Mouse (Mus musculus) left cerebral cortex, adult 11 months (tissue): Measurements from ENCODE around the gene Trim11.

Experiments used
- DNase-seq: peaks from one replicate; pipeline ENCODE4 v3.0.0; 2022; ENCODE audit warnings: low spot score

The Trim11 gene

DNA sequence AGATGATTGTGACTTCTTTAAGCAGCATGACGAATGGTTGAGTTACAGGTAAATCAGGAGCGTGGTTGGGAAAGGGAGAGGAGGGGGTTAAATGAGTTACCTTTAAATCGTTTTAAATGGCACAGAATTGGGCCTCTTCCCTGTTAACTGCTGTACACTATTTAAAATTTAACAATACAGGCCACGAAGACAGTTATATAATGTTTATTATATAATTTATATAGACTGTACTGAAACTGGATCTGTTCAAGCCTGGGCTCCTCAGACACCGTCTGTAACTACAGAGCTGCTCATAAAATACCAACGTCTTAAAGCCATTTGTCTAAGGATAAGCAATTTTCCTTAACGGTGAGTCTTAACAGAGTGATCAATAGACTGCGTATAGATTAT, 22.0 kb upstream of the Trim11 start:
- DNase-seq: no peak

DNA sequence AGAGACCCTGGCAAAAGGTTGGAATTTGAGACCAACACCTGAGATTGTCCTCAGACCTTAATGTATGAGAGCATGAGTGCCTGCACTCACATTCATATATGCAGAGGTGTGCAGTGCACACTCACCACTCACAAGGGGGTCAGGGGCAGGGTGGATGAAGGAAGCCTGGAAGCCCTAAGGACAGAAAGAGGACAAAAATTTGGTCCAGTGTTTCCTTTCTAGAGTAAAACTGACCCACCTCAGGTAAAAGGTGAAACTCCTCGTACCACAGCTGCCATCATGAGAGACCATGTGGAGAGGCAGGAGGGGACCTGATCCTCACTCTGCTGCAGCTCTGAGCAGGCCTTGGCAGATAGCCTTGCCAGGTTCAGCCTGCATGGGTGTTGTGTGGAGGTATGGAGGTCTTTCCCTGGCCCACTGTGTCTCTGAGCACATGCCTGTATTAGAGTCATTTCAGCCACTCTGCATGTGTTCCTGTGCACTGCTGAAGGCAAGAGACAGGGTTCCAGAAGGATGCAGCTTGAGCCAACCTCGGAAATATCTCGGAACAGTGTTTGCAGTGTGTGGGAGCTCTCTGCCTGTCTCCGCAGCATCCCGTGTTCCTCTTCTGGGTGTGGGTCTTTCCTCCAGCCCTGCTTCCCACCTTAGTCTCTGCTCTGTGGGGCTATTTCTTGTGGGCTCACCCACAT, 20.5 kb upstream of the Trim11 start:
- no peak for DNase-seq

DNA sequence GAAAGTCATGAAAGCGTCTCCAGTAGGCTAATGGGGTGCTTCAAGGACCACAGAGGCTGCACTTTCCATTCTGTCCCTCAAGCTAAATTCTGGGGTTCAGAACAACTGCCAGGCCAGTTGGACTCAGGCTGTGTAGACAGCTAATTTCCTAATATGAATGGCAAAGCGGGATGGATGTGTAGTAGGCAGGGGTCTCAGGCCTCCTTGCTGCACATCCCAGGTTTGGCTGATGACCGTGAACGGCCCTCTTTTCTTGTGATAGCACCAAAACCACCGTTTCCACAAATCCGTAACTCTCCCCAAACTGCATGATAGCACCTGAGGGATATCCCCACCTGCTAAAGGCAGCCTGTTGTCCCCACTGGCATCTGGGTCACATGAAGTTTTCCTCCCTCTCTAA, 19.4 kb upstream of the Trim11 start:
- no peak for DNase-seq

DNA sequence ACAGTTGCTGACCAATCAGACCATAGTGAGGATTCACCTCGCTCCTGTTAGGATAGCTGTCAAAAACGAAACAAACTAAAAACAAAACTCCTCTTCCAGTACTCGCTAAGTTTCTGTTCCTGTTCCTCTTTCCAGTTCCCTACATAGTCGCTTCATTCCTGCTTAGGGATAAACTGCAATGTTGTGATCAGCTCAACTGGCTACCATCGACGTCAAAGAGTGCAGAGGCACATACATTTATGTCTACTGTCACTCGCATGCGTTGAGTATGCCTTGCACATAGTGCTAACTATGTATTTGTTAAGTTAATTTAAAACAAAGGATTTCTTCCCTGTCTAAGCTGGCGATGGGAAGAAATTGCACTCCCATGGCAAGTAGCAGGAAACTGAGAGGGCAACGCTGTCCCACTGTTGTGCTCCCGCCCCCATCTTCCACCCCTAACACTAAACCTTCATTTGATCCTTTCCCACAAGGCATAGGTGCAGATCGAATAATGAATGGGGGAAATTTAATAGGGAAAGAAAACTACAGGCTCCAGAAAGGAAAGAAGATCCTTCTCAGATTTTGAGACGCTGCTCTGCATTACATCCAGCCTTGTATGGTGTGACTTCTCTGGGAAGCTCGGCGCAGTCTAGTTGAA, 18.6 kb upstream of the Trim11 start:
- DNase-seq: no peak

DNA sequence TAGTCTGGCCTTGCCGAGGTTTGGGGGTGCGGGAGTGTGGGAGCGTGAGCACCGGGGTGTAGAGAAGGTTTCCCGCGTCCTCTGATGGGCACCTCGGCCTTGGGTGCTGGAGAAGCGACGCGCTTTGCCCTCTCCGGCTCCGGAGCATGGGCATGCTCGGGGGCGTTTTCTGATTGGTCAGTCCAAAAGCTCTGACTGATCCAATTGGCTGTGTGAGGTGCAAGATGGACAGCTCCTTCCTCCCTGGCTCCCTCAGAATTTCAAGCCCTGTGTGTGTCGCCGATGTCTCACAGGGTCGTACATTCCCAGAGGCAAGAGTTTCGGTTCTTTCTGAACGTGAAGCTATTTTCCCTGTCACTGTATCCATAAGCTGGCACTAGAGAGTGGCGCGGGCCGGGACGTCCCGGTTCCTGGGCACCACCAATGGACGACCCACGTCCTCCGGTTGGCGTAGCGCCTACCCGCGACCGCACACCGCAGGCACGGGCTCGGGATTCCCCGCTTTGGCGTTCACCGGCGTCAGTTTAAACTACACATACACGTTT, 17.9 kb upstream of the Trim11 start:
- DNase-seq: no peak

DNA sequence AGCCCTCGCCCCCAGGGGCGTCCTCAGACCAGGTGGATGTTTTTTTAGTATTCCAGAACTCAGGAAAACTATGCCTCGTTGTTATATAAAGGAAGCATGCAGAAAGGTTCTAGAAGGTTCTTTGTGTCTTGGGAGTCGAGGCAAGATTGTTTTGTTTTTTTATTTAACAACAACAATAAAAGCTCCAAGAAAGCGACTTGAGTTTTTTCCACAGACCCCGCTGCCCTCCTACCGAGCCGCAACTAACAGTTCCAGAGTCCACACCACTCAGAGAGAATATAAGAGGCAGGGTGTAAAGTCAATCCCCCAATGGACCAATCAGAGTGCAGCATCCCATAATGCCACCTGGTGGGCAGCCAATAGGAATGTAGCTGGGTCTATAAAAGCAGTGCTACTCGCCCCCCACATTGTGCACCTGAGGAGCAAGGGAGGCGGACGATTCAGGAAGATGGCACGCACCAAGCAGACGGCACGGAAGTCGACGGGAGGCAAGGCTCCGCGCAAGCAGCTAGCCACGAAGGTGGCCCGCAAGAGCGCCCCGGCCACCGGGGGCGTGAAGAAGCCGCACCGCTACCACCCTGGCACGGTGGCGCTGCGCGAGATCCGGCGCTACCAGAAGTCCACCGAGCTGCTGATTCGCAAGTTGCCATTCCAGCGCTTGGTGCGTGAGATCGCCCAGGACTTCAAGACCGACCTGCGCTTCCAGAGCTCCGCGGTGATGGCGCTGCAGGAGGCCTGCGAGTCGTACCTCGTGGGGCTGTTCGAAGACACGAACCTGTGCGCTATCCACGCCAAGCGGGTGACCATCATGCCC, 16.3 kb upstream of the Trim11 start:
- no peak for DNase-seq

DNA sequence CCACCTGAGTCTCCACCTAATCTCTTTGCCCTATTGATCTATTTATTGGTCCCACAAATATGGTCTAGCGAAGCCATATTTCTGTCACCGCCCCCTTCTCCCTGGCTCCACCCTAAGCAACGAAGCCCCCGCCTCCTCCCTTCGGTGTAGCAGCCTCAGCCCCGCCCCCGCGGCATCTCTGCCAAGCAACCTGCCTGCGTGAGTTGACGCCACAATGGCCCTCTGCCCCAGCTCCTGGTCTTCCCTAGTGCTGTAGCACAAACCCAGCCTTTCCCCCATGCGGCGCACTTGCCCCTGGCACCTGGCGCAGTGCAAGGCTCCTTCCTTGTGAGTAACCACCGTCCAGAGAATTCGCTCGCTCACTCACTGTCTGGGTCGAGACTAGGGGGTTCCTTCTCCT, 14.3 kb upstream of the Trim11 start:
- no peak for DNase-seq

DNA sequence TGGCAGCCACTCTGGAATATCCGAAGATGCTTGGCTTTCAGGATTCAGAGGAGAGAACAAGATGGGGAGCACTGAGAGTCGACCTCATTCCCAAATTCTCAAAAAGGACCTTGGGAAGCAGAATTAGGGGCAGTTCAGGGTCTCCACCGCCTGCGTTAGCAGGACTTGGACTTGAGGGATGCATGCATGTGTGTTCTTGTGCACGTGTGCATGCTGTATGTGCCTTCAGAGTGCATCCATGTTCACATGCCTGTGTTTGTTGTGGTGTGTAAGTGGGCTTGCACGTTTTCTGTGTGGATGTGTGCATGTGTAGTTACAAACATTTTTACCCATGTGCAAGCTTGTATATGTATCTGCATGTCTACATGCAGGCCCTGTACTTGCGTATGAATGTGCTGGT, 13.7 kb upstream of the Trim11 start:
- DNase-seq: no peak

DNA sequence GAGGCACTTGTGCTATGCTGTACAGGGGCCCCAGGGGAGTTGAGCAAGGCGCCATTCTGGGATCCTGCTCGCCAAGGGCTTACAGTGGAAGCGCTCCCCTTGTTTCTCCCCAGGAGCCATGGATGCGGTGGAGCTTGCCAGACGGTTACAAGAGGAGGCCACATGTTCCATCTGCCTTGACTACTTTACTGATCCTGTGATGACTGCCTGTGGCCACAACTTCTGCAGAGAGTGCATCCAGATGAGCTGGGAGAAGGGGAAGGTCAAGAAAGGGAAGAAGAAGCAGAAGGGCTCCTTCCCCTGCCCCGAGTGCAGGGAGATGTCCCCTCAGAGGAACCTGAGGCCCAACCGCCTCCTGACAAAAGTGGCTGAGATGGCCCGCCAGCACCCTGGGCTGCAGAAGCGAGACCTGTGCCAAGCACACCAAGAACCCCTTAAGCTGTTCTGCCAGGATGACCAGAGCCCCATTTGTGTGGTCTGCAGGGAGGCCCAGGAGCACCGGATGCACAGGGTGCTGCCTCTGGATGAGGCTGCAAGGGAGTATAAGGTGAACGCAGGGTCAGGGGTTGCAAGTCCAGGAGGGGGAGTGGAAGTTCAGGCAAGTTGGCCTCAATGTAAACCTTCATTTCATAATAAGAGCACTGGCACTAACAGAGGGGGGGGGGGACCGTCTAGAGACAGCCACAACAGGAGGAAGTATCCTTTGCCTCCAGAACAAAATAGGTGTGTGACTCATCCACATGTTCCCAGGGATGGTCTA, 12.7 kb upstream of the Trim11 start:
- no peak for DNase-seq

DNA sequence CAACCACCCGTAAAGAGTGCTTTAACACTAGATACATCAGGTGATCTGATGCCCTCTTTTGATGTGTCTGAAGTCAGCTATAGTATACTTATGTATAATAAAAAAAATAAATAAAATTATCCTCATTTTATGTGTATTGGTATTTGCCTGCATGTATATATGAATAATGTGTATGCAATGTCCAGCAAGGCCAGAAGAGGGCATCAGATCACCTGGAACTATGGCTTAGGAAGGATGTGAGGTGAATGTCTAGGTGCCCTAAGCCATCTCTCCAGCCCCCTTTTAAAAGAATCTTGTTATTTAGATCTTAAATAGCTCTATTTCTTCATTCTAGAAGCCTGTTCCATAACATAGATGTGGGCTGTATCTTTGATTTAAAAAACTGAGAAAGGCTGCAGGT, 10.5 kb upstream of the Trim11 start:
- no peak for DNase-seq

DNA sequence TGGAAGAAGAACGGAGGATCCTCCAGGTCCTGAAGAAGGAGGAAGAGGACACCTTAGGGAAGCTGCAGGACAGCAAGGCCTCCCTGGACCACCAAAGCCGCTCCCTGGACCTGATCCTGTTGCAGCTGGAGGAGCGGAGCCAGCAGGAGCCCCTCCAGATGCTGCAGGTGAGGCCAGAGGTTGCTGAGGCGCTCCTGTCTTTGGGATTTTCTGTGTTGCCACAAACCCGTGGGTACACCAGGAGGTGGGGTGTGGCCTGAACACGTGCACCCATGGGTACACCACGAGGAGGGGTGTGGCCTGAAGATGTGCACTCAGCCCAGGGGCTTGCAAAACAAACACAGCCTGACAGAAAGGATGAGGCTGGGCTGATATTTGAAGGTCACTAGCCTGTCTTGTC, 9.3 kb upstream of the Trim11 start:
- DNase-seq: no peak

DNA sequence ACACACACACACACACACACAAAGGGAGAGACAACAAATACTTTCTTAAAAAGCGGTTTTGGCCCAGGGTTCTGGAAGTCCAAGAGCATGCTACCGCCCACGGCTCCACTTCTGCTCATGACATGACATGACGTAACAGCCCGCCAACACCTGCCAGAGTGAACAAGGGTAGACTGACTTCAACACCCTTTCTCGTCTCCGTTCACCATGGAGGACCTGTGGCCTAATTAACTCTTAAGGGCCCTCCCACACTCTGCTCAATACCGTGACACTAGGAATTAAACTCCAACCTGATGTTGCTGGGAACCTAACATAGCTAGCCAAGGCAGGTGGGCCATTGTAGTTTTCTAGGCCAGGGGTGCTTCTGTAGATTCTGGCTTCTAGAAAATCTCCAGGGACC, 8.9 kb upstream of the Trim11 start:
- DNase-seq: no peak

DNA sequence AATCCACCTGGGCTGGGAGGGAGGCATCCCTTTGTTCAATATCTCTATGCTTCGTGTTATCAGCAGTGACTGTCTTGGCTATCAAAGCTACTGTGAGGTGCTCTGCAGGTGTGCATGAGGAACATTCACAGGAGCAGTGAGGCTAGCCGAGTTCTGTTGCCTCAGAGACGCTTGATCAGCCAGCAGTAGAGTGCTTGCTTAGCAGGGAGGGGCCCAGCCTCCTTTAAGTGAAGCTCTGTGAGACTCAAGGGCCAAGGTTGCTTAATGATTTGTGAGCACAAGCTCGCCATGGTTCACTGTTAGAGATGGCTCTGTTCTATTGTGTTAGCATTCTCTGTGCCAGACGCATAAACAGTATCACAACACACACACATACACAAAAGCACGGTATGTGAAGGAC, 8.2 kb upstream of the Trim11 start:
- DNase-seq: no peak

DNA sequence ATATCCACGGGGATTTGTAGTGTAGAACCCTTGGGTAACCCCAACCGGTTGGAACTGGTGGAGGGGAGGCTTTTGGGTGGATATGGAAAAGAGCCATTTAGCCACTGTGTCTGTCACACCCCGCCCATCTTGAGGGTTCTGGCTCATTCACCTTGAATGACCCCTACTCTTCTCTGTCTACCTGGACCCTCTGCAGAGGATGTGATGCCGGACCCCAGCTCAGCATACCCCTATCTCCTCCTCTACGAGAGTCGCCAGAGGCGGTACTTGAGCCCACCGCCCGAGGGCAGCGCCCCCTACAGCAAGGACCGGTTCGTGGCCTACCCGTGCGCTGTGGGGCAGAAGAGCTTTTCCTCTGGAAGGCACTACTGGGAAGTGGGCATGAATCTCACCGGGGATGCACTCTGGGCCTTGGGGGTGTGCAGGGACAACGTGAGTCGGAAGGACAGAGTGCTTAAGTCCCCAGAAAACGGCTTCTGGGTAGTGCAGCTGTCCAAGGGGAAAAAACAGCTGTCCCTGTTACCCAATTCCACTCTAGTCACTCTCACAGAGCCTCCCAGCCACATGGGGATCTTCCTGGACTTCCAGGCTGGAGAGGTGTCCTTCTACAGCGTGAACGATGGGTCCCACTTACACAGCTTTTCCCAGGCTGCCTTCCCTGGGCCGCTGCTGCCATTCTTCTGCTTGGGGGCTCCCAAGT, 6.9 kb upstream of the Trim11 start:
- DNase-seq: no peak

DNA sequence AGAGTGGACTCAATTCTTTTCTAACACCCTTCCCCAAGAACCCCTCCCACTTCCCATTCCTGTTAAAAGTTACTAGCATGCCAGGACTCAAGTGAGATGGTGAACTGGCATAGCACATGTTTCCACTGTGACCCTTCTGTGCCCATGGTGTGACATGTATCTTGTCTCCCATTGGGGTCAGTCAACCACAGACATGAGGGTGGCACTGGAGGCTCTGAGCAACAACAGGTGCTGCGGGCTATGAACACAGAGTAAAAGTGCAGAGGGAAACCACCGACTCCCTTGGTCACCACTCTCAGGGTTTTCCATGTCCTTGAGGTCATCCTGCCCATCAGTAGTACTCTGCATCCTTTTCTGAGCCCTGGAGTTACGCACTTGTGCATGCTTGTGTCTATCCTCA, 6.1 kb upstream of the Trim11 start:
- no peak for DNase-seq

DNA sequence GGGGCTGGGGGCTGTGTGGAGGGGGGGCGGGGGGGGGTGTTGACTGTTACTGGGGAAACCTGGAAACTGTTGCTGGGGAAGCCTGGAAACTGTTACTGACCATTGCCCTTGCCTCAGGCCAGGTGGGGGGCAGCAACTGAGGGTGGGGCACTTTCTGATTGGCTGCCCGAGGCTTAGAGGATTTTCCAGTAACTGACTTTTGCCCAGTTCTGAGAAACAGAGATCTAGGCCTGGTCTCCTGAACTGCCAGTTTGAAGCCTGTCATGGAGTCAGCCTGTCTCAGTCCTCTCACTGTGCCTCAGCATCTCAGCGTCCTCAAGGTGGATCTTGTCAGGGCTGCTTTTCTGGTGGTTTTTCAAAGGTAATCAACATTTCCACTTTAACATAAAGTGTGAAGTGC, 3.5 kb upstream of the Trim11 start:
- DNase-seq: no peak

DNA sequence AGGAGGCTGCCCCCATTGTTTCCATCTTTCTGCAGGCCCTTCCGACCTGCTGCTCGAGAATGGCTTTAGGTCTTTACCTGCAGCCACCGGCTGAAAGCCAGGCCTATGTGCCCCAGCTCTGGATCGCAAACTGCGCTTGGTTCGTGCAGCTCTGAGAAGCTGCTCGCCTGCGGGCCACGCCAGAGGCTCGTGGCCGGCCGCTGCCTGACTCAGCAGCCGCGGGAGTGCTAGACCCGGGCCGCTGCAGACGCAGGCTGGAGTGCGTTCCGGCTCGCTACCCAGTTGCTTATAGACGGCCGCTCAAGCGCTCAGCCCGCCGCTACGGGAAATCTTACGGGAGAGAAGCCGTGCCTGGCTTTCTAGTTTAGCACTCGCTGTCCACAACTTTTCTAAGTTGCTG, 743 bp upstream of the Trim11 start:
- DNase-seq: no peak

DNA sequence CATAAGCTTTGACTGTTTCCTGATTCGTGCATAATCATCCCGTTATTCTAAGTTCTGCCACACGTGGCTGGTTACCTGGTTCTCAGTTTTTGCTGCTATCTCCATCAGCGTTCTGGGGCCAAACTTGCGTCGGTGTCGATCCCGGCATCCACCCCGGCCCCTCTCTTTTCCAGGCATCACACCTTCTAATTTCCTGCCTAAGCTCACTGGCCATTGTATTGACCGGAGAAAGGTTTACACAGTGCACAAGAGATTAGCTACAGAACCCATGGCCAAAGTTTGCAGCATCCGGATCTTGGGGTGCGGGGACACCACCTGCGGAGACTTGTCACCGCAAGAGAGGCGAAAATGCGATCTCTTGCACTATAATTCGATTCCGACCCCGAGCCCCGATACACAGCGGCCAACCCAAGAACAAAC, 276 bp upstream of the Trim11 start:
- no peak for DNase-seq

DNA sequence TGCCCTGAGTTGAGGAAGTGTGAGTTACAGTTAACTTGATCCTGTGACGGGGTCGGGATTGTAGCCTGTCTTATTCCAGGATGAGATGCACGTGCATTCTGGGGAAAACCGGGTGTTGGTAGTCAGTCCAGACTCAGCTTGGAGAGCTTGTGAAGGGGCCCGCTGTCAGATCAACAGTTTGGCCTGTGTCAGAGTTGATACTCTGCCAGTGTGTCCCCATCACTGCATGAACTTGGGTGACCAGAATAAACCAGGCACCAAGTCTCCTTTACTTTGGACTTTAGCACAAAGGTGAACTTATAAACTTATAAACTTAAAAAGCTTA, 775 bp downstream of the Trim11 start:
- DNase-seq: no peak

DNA sequence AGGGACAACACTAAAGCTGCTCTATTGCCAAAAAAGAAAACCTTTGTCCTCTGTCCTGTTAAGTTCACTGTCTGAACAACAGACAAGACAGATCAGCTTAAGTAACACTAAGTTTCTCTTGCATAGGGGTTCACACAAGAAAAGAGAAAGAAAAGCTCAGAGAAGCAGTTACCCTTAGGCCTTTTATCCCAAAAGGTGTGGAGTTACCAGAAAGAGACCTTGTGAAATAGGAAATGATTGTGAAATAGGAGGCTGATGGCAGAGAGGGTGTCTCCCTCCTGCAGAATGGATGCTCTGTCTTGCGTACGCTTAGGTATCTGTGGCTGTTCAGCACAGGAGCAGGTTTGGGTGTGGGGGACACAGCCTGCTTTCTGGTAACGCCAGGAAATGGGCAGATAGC, 1.3 kb downstream of the Trim11 start:
- no peak for DNase-seq

DNA sequence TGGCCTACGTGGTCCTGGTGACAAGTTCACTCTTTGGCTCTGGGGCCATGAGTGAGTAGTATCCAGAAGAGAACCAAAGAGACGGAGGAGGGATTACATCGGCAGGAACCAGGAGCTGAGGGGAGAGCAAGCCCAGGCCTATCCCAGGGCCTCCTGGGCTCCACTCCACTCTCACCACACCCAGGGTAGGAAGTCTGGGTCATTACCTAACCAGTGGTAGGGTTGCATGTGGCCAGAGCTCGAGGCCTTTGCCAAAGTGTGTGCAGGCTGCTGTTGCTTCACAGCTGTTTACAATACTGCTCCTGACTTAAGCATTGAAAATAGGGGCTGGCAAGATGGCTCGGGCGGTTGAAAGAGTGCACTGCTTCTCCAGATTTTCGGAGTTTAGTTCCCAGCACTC, 1.8 kb downstream of the Trim11 start:
- DNase-seq: no peak
